21 mouse cellular contexts compared by ENCODE assay signal in the genomic region with DNA sequence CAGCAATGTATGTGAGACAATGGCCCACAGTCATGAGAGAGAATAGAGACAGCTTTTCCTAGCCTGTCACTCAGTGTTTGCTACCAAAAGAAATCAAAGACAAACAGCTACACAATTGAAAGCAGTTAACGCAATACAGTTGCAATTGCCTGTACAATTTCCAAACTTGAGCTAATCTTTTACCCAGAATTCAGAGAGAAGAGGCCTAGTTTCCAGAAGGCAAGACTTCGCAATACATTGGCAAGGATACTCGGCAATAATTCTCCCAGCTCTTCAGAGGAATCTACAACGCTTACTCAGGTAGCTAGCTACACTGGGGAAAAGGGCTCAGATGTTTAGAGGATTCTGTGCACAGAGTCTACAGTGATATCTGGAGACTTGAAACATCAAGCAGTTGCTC. TPM values are rescaled to one million over a fixed set of nuclear protein-coding genes. Genes with fewer than 3 reads are reported as not detected.
DNase-seq lines count a peak whose midpoint lies in the region; ATAC-seq and TF ChIP-seq lines count a peak whose summit lies in the region.
"Had no signal": no experiment of that assay in that cellular context is flagged by ENCODE, and none has a peak within 500 bp of the region (broad histone marks: within the 10 kb centered on the region; RNA-seq: fewer than 3 reads in every experiment).

No protein-coding gene starts in this region.

- no peaks in the 10 kb centered on the region for H3K4me1 ChIP-seq in kidney, embryonic 16.5 days (ENCODE audit: insufficient read depth, low read length)
- no peaks in the 10 kb centered on the region for H3K4me1 ChIP-seq in stomach, postnatal 0 days (replicated peaks; ENCODE audit: control insufficient read depth, insufficient read depth)
- H3K4me1 ChIP-seq: embryonic facial prominence, embryonic 12.5 days; forebrain, embryonic 12.5 days; hindbrain, embryonic 10.5 days had no signal

- TF ChIP-seq CTCF in stomach, postnatal 0 days (IDR thresholded peaks at IDR 0.05; ENCODE audit: low read depth): no peak

- no peaks in the 10 kb centered on the region for H3K36me3 ChIP-seq in kidney, embryonic 16.5 days (ENCODE audit: insufficient read depth, low read length)
- no peaks in the 10 kb centered on the region for H3K36me3 ChIP-seq in stomach, postnatal 0 days (ENCODE audit: control insufficient read depth, insufficient read depth, low read length)
- H3K36me3 ChIP-seq: embryonic facial prominence, embryonic 12.5 days; forebrain, embryonic 12.5 days; hindbrain, embryonic 10.5 days had no signal

- ATAC-seq in kidney, embryonic 16.5 days (ENCODE audit: low FRiP score, low TSS enrichment): no peak
- ATAC-seq in stomach, postnatal 0 days (ENCODE audit: low FRiP score, low TSS enrichment): no peak
- ATAC-seq: activated CD4-positive, CD25-positive, alpha-beta regulatory T cell, adult 4 months; forebrain, embryonic 16.5 days; Patski had no signal

- H3K4me2 ChIP-seq in kidney, embryonic 16.5 days (replicated peaks; ENCODE audit: low read depth, low read length): no peak overlapping the region
- no peak overlapping the region for H3K4me2 ChIP-seq in stomach, postnatal 0 days (replicated peaks; ENCODE audit: low read depth)
- H3K4me2 ChIP-seq: embryonic facial prominence, embryonic 12.5 days; forebrain, embryonic 12.5 days; heart, embryonic 12.5 days; hindbrain, embryonic 14.5 days had no signal

- no peak overlapping the region for H3K27ac ChIP-seq in kidney, embryonic 16.5 days (ENCODE audit: low read length)
- H3K27ac ChIP-seq in stomach, postnatal 0 days (replicated peaks): no peak overlapping the region
- H3K27ac ChIP-seq: embryonic facial prominence, embryonic 12.5 days; forebrain, embryonic 12.5 days; hindbrain, embryonic 10.5 days; hindbrain, embryonic 14.5 days had no signal

- no peaks in the 10 kb centered on the region for H3K27me3 ChIP-seq in kidney, embryonic 16.5 days (ENCODE audit: insufficient read depth, low read length)
- no peaks in the 10 kb centered on the region for H3K27me3 ChIP-seq in stomach, postnatal 0 days (ENCODE audit: control insufficient read depth, insufficient read depth, low read length)
- H3K27me3 ChIP-seq: embryonic facial prominence, embryonic 12.5 days; forebrain, embryonic 12.5 days; heart, embryonic 12.5 days; Patski had no signal

- peak; percentile 14 for DNase-seq in gastrocnemius, adult 18-20 months (ENCODE audit: low spot score)
- DNase-seq in gastrocnemius, postnatal 4 days (ENCODE audit: low spot score in 2 of 2): no peak
- DNase-seq in kidney, adult 9 months: peak; percentile 23
- DNase-seq in lung, postnatal 36 days: peak; percentile 43
- no peak for DNase-seq in lung, postnatal 10 days
- no peak for DNase-seq in layer of hippocampus, adult 18-20 months (ENCODE audit: low spot score in 2 of 2)
- DNase-seq in stomach, postnatal 0 days (ENCODE audit: low spot score): no peak
- DNase-seq: adrenal gland, adult 2 months; cerebellum, adult 11-12 months; cerebellum, adult 9-10 months; cerebellum, postnatal 25 days had no signal

- no peak for TF ChIP-seq EP300 in stomach, postnatal 0 days (optimal IDR thresholded peaks at IDR 0.05)

- H3K4me3 ChIP-seq in kidney, embryonic 16.5 days (ENCODE audit: low read length): no peak overlapping the region
- no peak overlapping the region for H3K4me3 ChIP-seq in stomach, postnatal 0 days (ENCODE audit: low read depth, low read length)
- H3K4me3 ChIP-seq: embryonic facial prominence, embryonic 12.5 days; forebrain, embryonic 12.5 days; heart, embryonic 12.5 days; hindbrain, embryonic 10.5 days had no signal

- no peaks in the 10 kb centered on the region for H3K9me3 ChIP-seq in kidney, embryonic 16.5 days (ENCODE audit: low read length)
- H3K9me3 ChIP-seq in stomach, postnatal 0 days (ENCODE audit: control insufficient read depth, low read length): no peaks in the 10 kb centered on the region
- H3K9me3 ChIP-seq: embryonic facial prominence, embryonic 12.5 days; forebrain, embryonic 12.5 days; heart, embryonic 12.5 days; hindbrain, embryonic 10.5 days had no signal

- H3K9ac ChIP-seq in kidney, embryonic 16.5 days (replicated peaks; ENCODE audit: low read length): no peak overlapping the region
- H3K9ac ChIP-seq in stomach, postnatal 0 days (ENCODE audit: low read length): no peak overlapping the region
- H3K9ac ChIP-seq: embryonic facial prominence, embryonic 12.5 days; forebrain, embryonic 12.5 days; heart, embryonic 12.5 days; hindbrain, embryonic 14.5 days had no signal

- WGBS in kidney, embryonic 16.5 days: 94% methylated on average over 4 of the region's 4 CpGs
- WGBS in stomach, postnatal 0 days: 82% methylated on average over 4 of the region's 4 CpGs

RNA-seq across cellular contexts. Expression of a gene that starts 52.3 kb away (rescaled TPM):
- total RNA-seq in gastrocnemius, adult 18-20 months (2021): 100 to 1,000 TPM; 189 to 224 TPM
- total RNA-seq in gastrocnemius, postnatal 4 days (2021): 10 to 100 TPM; 20.5 to 24.0 TPM
- polyA plus RNA-seq in kidney, embryonic 16.5 days (2015; fragmentation: Nextera tagmentation; extraction: Ambion mirVana): 11.6 and 16.1 TPM in 2 replicates
- 10 to 100 TPM; 61.0 to 63.2 TPM for total RNA-seq in layer of hippocampus, adult 18-20 months (2021)
- polyA plus RNA-seq in stomach, postnatal 0 days (2015; fragmentation: Nextera tagmentation; extraction: Ambion mirVana): 171 and 189 TPM in 2 replicates
- total RNA-seq: granulocyte monocyte progenitor cell, adult 5-6 weeks had no signal
- polyA plus RNA-seq: activated CD4-positive, CD25-positive, alpha-beta regulatory T cell, adult 4 months had no signal

Comparison
In these comparisons a context has a peak if more than half of its experiments do, and no peak if none do; other contexts are left out.
1. DNase-seq: peak in gastrocnemius, adult 18-20 months (single experiment), kidney, adult 9 months (single experiment) and lung, postnatal 36 days (single experiment); none in gastrocnemius, postnatal 4 days (0 of 2), lung, postnatal 10 days (single experiment), layer of hippocampus, adult 18-20 months (0 of 2) and stomach, postnatal 0 days (single experiment).